Mouse (Mus musculus) hindbrain, embryonic 16.5 days (tissue): Measurements from ENCODE around the gene Pkd1l2. TPM values are rescaled to one million over a fixed set of nuclear protein-coding genes. Genes with fewer than 3 reads are reported as not detected.

ENCODE experiments used
- ATAC-seq: fragments of 200-750 bp; cut with Nextera tagmentation; 2 replicates; pipeline ENCODE4 v1.8.0; 2017; ENCODE audit warnings: moderate TSS enrichment, moderate library complexity
- H3K27ac ChIP-seq: fragments of 300-500 bp; sonication (generic); 2 replicates; pipeline ENCODE4 v1.5.1; 2014; ENCODE audit warnings: low read depth, mild to moderate bottlenecking, control low read depth, low read length, moderate library complexity
- H3K27me3 ChIP-seq: fragments of 300-500 bp; sonication (generic); replicated peaks from 2 replicates; pipeline ENCODE4 v1.6.1; 2014; ENCODE audit warnings: low read length; ENCODE audit not compliant: control insufficient read depth, insufficient read depth
- H3K36me3 ChIP-seq: fragments of 300-500 bp; sonication (generic); 2 replicates; pipeline ENCODE4 v1.6.1; 2014; ENCODE audit warnings: mild to moderate bottlenecking, low read length, moderate library complexity, mixed read lengths; ENCODE audit not compliant: control insufficient read depth, insufficient read depth
- H3K4me1 ChIP-seq: fragments of 300-500 bp; sonication (generic); 2 replicates; pipeline ENCODE4 v1.6.1; 2014; ENCODE audit warnings: low read depth, low read length; ENCODE audit not compliant: control insufficient read depth, insufficient read depth
- H3K4me2 ChIP-seq: fragments of 300-500 bp; sonication (generic); 2 replicates; pipeline ENCODE4 v1.6.1; 2014; ENCODE audit warnings: mild to moderate bottlenecking, low read length, control low read depth, moderate library complexity
- H3K4me3 ChIP-seq: fragments of 300-500 bp; sonication (generic); 2 replicates; pipeline ENCODE4 v1.5.1; 2014; ENCODE audit warnings: mild to moderate bottlenecking, low read length, control low read depth, moderate library complexity
- H3K9ac ChIP-seq: fragments of 300-500 bp; sonication (generic); 2 replicates; pipeline ENCODE4 v1.6.1; 2014; ENCODE audit warnings: low read depth, mild to moderate bottlenecking, control low read depth, low read length, moderate library complexity
- H3K9me3 ChIP-seq: fragments of 300-500 bp; sonication (generic); 2 replicates; pipeline ENCODE4 v1.6.1; 2014; ENCODE audit warnings: mild to moderate bottlenecking, low read length, moderate library complexity; ENCODE audit not compliant: control insufficient read depth
- WGBS: fragments of 180-500 bp; shearing (Covaris S2); extraction: QIAGEN DNeasy Blood & Tissue Kit; methylation state at CpG from one replicate; pipeline ENCODE4 v1.1.7; 2014; 5-methylcytosine and 5-hydroxymethylcytosine counted together
- polyA plus RNA-seq: library from polyadenylated mRNA; unstranded; fragments of >200 nt; fragmentation: Nextera tagmentation; extraction: Ambion mirVana; gene quantifications from 2 replicates; pipeline ENCODE4 v1.2.1, GENCODE M21; 2015

Pkd1l2 gene
- polyA plus RNA-seq, 1 experiment from 2014 or later, result 0.05 TPM

GRCm38 (mm10) chr8:117115094-117115493, 32.8 kb upstream of the Pkd1l2 start:
- Histone ChIP-seq H3K4me1 (peaks cover 4% of the 10 kb centered on the region), H3K4me2 (no peak overlapping the region), H3K9ac (no peak overlapping the region), H3K27ac (no peak overlapping the region), H3K9me3 (no peaks in the 10 kb centered on the region), H3K36me3 (no peaks in the 10 kb centered on the region), H3K27me3 (no peaks in the 10 kb centered on the region), H3K4me3 (no peak overlapping the region)
- no peak for ATAC-seq
- WGBS, result 51% methylated on average over 6 of the region's 6 CpGs

DNA sequence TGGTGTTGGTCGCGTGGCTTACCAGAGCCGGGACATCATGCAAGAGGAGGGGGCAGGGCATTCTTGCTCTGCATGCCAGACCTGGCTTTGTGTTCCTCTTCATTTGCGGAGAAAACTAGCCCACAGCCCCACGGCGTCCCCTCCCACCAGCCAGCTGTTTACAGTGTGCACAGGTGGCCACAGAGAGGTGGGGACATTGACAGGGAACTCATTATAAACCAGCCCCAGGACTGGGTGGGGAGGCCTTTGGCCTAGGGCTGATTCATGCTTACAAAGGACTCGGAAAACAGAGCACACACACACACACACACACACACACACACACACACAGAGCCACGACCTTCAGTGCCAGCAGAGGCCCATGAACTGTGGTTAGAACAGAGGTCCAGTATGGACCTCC, 30.0 kb upstream of the Pkd1l2 start:
- no peak for ATAC-seq
- no peaks in the 10 kb centered on the region for H3K36me3 ChIP-seq

DNA sequence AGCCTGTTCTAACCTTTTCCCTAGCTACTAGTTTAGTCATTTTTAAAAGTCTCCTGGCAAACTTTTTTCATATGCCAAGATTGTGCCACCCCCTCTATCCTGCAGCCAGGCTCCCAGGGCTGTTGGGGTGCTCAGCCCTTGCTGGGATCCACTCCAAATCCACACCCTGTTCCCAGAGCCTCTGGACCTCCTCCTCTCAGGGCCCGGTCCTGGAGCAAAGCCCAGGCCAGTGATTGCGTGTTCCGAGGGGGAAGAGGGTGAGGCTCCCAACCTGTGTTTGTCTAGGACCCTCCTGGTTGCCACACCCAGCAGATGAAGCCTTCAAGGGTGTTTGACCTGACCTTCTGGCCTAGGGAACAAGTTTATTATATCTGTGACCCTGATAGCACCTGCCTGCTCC, 29.4 kb upstream of the Pkd1l2 start:
- ATAC-seq, result no peak
- WGBS, result 86% methylated on average over 3 of the region's 3 CpGs

More for the DNA sequence above, 30.0 kb upstream of the Pkd1l2 start:
- no peak overlapping the region for H3K4me2 ChIP-seq
- WGBS, result 71% methylated on average over 8 of the region's 8 CpGs
- no peaks in the 10 kb centered on the region for H3K9me3 ChIP-seq
- peaks cover 4% of the 10 kb centered on the region for H3K4me1 ChIP-seq
- no peak overlapping the region for H3K27ac ChIP-seq
- no peak overlapping the region for H3K9ac ChIP-seq
- H3K4me3 ChIP-seq, result no peak overlapping the region
- H3K27me3 ChIP-seq, result no peaks in the 10 kb centered on the region

GRCm38 (mm10) chr8:117109801-117110390, 27.6 kb upstream of the Pkd1l2 start:
- no peak overlapping the region for H3K9ac ChIP-seq

More for the DNA sequence above, 29.4 kb upstream of the Pkd1l2 start:
- no peak overlapping the region for H3K4me3 ChIP-seq
- no peak overlapping the region for H3K9ac ChIP-seq
- no peak overlapping the region for H3K4me2 ChIP-seq
- H3K27me3 ChIP-seq, result no peaks in the 10 kb centered on the region
- peaks cover 4% of the 10 kb centered on the region for H3K4me1 ChIP-seq
- H3K36me3 ChIP-seq, result no peaks in the 10 kb centered on the region
- H3K27ac ChIP-seq, result no peak overlapping the region
- no peaks in the 10 kb centered on the region for H3K9me3 ChIP-seq

DNA sequence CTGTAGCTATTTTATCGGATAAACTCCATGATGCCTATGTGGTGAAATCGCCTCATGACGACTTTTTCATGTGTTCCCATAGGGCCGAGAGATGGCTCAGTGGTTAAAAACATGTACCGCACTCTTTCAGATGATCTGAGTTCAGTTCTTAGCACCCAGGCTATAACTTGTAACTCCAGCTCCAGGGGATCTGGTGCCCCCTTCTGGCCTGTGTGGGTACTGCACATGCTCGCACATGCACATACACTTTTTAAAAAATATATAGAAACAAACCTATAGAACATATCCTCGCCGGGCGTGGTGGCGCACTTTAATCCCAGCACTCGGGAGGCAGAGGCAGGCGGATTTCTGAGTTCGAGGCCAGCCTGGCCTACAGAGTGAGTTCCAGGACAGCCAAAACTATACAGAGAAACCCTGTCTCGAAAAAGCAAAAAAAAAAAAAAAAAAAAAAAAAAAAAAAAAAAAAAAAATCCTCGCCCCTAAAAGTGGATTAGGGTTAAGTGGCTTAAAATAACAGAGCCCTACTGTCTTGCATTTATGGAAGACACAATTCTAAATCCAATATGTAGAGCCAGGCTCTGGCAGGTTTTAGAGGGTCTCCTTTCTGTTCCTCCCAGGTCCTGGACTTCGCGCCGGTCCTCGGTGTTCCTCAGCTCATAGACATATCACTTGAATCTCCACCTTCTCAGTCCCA, 26.9 kb upstream of the Pkd1l2 start:
- no peak overlapping the region for H3K9ac ChIP-seq
- H3K4me2 ChIP-seq, result no peak overlapping the region
- H3K36me3 ChIP-seq, result no peaks in the 10 kb centered on the region
- no peaks in the 10 kb centered on the region for H3K9me3 ChIP-seq
- ATAC-seq, result no peak
- no peaks in the 10 kb centered on the region for H3K27me3 ChIP-seq
- no peak overlapping the region for H3K27ac ChIP-seq
- WGBS, result 93% methylated on average over 19 of the region's 19 CpGs
- no peak overlapping the region for H3K4me3 ChIP-seq
- H3K4me1 ChIP-seq, result no peaks in the 10 kb centered on the region

More at GRCm38 (mm10) chr8:117109801-117110390, 27.6 kb upstream of the Pkd1l2 start:
- Histone ChIP-seq H3K4me2 (no peak overlapping the region), H3K4me3 (no peak overlapping the region), H3K9me3 (no peaks in the 10 kb centered on the region), H3K27ac (no peak overlapping the region), H3K27me3 (no peaks in the 10 kb centered on the region), H3K4me1 (no peaks in the 10 kb centered on the region), H3K36me3 (no peaks in the 10 kb centered on the region)
- no peak for ATAC-seq
- WGBS, result 58% methylated on average over 16 of the region's 16 CpGs

DNA sequence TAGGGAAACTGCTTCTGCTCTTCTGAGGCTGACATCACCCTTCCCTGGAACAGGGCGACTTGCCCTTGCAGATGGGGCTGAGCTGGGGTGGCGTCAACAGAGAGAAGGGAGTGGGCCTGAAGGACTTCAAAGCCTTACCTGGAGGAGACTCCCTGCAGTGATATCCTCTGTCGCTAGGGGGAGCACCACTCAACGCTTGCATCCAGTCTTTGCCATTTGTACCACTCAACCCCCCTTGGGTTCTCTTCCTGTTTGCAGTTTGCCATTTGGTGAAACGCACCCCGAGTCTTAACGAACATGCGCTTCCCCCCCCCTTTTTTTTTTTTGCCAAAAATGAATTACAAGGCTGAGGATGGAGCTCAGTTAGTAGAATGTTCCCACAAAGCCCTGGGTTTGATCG, 25.3 kb upstream of the Pkd1l2 start:
- Histone ChIP-seq H3K27ac (no peak overlapping the region), H3K9me3 (no peaks in the 10 kb centered on the region), H3K4me2 (no peak overlapping the region), H3K9ac (no peak overlapping the region), H3K4me3 (no peak overlapping the region), H3K27me3 (no peaks in the 10 kb centered on the region), H3K36me3 (no peaks in the 10 kb centered on the region), H3K4me1 (no peaks in the 10 kb centered on the region)
- ATAC-seq, result no peak
- whole genome bisulfite sequencing, result 21% methylated on average over 9 of the region's 9 CpGs

DNA sequence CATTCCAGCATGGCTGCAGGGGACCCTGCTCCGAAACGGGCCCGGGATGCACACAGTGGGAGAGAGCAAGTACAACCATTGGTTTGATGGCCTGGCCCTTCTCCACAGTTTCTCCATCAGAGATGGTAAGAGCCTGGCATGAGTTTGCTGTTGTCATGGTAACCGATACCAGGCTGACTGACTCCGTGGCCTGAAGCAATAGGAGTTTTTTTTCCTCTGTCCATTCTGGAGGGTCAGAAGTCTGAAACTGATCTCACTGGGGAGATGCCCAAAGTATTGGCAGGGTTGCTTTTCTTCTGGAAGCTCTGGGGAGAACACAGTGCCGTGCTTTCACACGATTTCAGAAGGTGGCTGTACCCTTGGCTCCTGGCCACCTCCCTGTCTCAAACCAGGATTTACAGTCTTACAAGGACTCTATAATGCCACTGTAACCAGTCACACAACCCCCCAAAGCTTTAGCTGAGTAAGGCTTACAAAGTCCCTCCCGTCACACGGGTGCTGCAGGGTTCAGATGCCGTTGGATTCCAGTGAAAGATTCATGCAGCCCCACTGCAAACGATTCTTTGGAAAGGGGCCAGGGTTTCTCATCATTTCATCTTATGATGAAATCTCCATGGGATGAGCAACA, 15.4 kb upstream of the Pkd1l2 start:
- peak overlapping the region; percentile 29 for H3K27ac ChIP-seq
- peak; percentile 94 for ATAC-seq
- 32% methylated on average over 11 of the region's 11 CpGs for whole genome bisulfite sequencing
- peaks cover 15% of the 10 kb centered on the region for H3K4me1 ChIP-seq
- H3K9me3 ChIP-seq, result no peaks in the 10 kb centered on the region
- H3K4me3 ChIP-seq, result no peak overlapping the region
- no peak overlapping the region for H3K9ac ChIP-seq
- H3K27me3 ChIP-seq, result no peaks in the 10 kb centered on the region
- peak overlapping the region; percentile 41 for H3K4me2 ChIP-seq
- H3K36me3 ChIP-seq, result no peaks in the 10 kb centered on the region

DNA sequence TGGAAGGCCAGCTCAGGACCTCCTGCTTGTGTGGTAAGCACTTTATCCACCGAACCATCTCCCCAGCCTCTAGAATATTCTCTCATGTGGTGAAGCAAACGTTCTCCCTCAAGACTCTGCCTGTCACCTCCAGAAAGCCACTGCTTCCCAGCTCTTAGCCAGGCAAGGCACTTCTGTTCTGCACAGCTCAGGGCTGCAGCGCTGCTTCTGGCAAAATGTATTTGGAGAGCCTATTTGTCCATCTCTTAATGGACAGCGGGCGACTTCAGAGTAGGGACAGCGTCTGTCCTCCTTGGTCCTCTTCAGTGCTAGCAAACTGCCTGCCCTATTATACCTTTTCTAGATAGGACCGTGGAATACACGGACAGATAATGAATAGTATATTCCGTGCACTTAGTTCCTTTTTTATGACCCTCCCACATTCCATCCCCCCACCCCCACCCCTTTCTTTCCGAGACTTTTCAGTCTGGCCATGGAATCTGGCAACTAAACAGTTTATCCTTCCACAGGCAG, 14.9 kb upstream of the Pkd1l2 start:
- Histone ChIP-seq H3K36me3 (no peaks in the 10 kb centered on the region), H3K9ac (no peak overlapping the region), H3K9me3 (no peaks in the 10 kb centered on the region), H3K4me1 (peaks cover 15% of the 10 kb centered on the region), H3K4me2 (peak overlapping the region; percentile 41), H3K27me3 (no peaks in the 10 kb centered on the region), H3K27ac (peak overlapping the region; percentile 29), H3K4me3 (no peak overlapping the region)
- ATAC-seq, result peak; percentile 48; the same call in 1 of the 2 replicates
- 48% methylated on average over 10 of the region's 10 CpGs for WGBS

GRCm38 (mm10) chr8:117095647-117096046, 13.4 kb upstream of the Pkd1l2 start, which contains the start of gene Bco1:
Bco1 (plus strand) TSS chr8:117095854.
- Histone ChIP-seq H3K9ac (no peak within 1 kb of the TSS), H3K27ac (no peak within 1 kb of the TSS), H3K4me1 (peaks cover 15% of the 10 kb centered on the region), H3K36me3 (no peaks in the 10 kb centered on the region), H3K4me2 (no peak within 1 kb of the TSS), H3K27me3 (no peaks in the 10 kb centered on the region), H3K4me3 (no peak within 1 kb of the TSS), H3K9me3 (no peaks in the 10 kb centered on the region)
- no peak for ATAC-seq
- 79% methylated on average over 12 of the region's 12 CpGs for WGBS
